Mouse (Mus musculus): ENCODE measurements around the gene Pou6f2.

Pou6f2 gene

GRCm38 (mm10) chr13:18397586-18397985, at the start of gene Pou6f2:
Gene Pou6f2 (minus strand): TSS chr13:18397686.
- no peak for DNase-seq

GRCm38 (mm10) chr13:18439858-18440257, 42.4 kb upstream of the Pou6f2 start:
- no peak for DNase-seq

GRCm38 (mm10) chr13:18387673-18388072, 9.8 kb downstream of the Pou6f2 start:
- DNase-seq = no peak

- no peak for DNase-seq
These were observed 34.1 kb downstream of the Pou6f2 start for GRCm38 (mm10) chr13:18363373-18363772.

GRCm38 (mm10) chr13:18344580-18345333, 52.7 kb downstream of the Pou6f2 start:
- DNase-seq = no peak

GRCm38 (mm10) chr13:18338910-18339501, 58.5 kb downstream of the Pou6f2 start:
- no peak for DNase-seq

- DNase-seq = no peak
These were observed 59.5 kb downstream of the Pou6f2 start for GRCm38 (mm10) chr13:18338022-18338421.

GRCm38 (mm10) chr13:18334035-18334434, 63.5 kb downstream of the Pou6f2 start:
- peak; percentile 6 for DNase-seq

- no peak for DNase-seq
These were observed 64.9 kb downstream of the Pou6f2 start for GRCm38 (mm10) chr13:18332596-18332995.

- DNase-seq = no peak
These were observed 73.4 kb downstream of the Pou6f2 start for GRCm38 (mm10) chr13:18323980-18324678.

GRCm38 (mm10) chr13:18323407-18323806, 74.1 kb downstream of the Pou6f2 start:
- no peak for DNase-seq

GRCm38 (mm10) chr13:18312613-18313012, 84.9 kb downstream of the Pou6f2 start:
- no peak for DNase-seq

GRCm38 (mm10) chr13:18309024-18309423, 88.5 kb downstream of the Pou6f2 start:
- DNase-seq = no peak

GRCm38 (mm10) chr13:18306506-18307145, 90.9 kb downstream of the Pou6f2 start:
- DNase-seq = no peak

GRCm38 (mm10) chr13:18299966-18300365, 97.5 kb downstream of the Pou6f2 start:
- DNase-seq = no peak

- no peak for DNase-seq
These were observed 104.0 kb downstream of the Pou6f2 start for GRCm38 (mm10) chr13:18293438-18293837.

- no peak for DNase-seq
These were observed 107.1 kb downstream of the Pou6f2 start for GRCm38 (mm10) chr13:18290253-18290914.

- DNase-seq = no peak
These were observed 110.0 kb downstream of the Pou6f2 start for GRCm38 (mm10) chr13:18287536-18287935.

- no peak for DNase-seq
These were observed 115.0 kb downstream of the Pou6f2 start for GRCm38 (mm10) chr13:18282361-18282982.

GRCm38 (mm10) chr13:18281084-18281483, 116.4 kb downstream of the Pou6f2 start:
- DNase-seq = no peak

GRCm38 (mm10) chr13:18253131-18253530, 144.4 kb downstream of the Pou6f2 start:
- DNase-seq = no peak

GRCm38 (mm10) chr13:18218566-18219234, 178.8 kb downstream of the Pou6f2 start:
- DNase-seq = peak; percentile 5

Data from kidney, adult 11 months (tissue).